Mouse (Mus musculus) C2C12 (cell line): ENCODE measurements around the gene Cryz.

Source experiments
- CTCF ChIP-seq: IDR thresholded peaks from one replicate; pipeline ENCODE4 v1.5.1; 2011; ENCODE audit not compliant: control insufficient read depth, insufficient read depth, insufficient read length
- MAX ChIP-seq: IDR thresholded peaks from one replicate; pipeline ENCODE4 v1.6.1; 2011; ENCODE audit warnings: mild to moderate bottlenecking, control low read depth
- MYOD1 ChIP-seq: IDR thresholded peaks from one replicate; pipeline ENCODE4 v1.6.1; 2011; ENCODE audit warnings: low read depth; ENCODE audit not compliant: control insufficient read depth, insufficient read length
- MYOG ChIP-seq: IDR thresholded peaks from one replicate; pipeline ENCODE4 v1.6.1; 2011; ENCODE audit not compliant: control insufficient read depth, insufficient read length; ENCODE audit errors: extremely low read depth
- USF1 ChIP-seq: IDR thresholded peaks from one replicate; pipeline ENCODE4 v1.6.1; 2011; ENCODE audit warnings: low read depth, mild to moderate bottlenecking, control low read depth, moderate library complexity

- TF ChIP-seq MAX (no peak), CTCF (no peak), MYOD1 (no peak), USF1 (no peak), MYOG (no peak)
Observed at GRCm38 (mm10) chr3:154628284-154628683, 31.8 kb downstream of the Cryz start.
